Mouse (Mus musculus) stomach, embryonic 14.5 days (tissue): Measurements from ENCODE around the gene Srcap. TPM values are rescaled to one million over a fixed set of nuclear protein-coding genes. Genes with fewer than 3 reads are reported as not detected.

ENCODE experiments used
- ATAC-seq: fragments of 200-750 bp; cut with Nextera tagmentation; 2 replicates; pipeline ENCODE4 v1.8.0; 2017; ENCODE audit warnings: low read depth, moderate TSS enrichment; ENCODE audit not compliant: insufficient number of reproducible peaks, insufficient read depth, low FRiP score
- H3K27ac ChIP-seq: fragments of 300-500 bp; sonication (generic); 2 replicates; pipeline ENCODE4 v1.5.1; 2014; ENCODE audit warnings: mild to moderate bottlenecking, low read length, moderate library complexity, mixed read lengths
- H3K27me3 ChIP-seq: fragments of 300-500 bp; sonication (generic); 2 replicates; pipeline ENCODE4 v1.6.1; 2014; ENCODE audit warnings: low read length, control low read depth, mixed read lengths; ENCODE audit not compliant: control insufficient read depth, insufficient read depth
- H3K36me3 ChIP-seq: fragments of 300-500 bp; sonication (generic); 2 replicates; pipeline ENCODE4 v1.6.1; 2014; ENCODE audit warnings: mild to moderate bottlenecking, control low read depth, low read length, moderate library complexity, mixed read lengths; ENCODE audit not compliant: control insufficient read depth, insufficient read depth
- H3K4me1 ChIP-seq: fragments of 300-500 bp; sonication (generic); 2 replicates; pipeline ENCODE4 v1.6.1; 2014; ENCODE audit warnings: low read length, control low read depth, mixed read lengths; ENCODE audit not compliant: control insufficient read depth, insufficient read depth
- H3K4me2 ChIP-seq: fragments of 300-500 bp; sonication (generic); replicated peaks from 2 replicates; pipeline ENCODE4 v1.6.1; 2014; ENCODE audit warnings: low read depth, low read length, control low read depth
- H3K4me3 ChIP-seq: fragments of 300-500 bp; sonication (generic); 2 replicates; pipeline ENCODE4 v1.5.1; 2014; ENCODE audit warnings: low read depth, low read length, control low read depth
- H3K9ac ChIP-seq: fragments of 300-500 bp; sonication (generic); replicated peaks from 2 replicates; pipeline ENCODE4 v1.6.1; 2014; ENCODE audit warnings: low read depth, mild to moderate bottlenecking, control low read depth, low read length, moderate library complexity, mixed read lengths
- H3K9me3 ChIP-seq: fragments of 300-500 bp; sonication (generic); 2 replicates; pipeline ENCODE4 v1.6.1; 2016; ENCODE audit warnings: low read depth, low read length, control low read depth; ENCODE audit not compliant: control insufficient read depth
- whole genome bisulfite sequencing: fragments of 180-500 bp; shearing (Covaris S2); extraction: QIAGEN DNeasy Blood & Tissue Kit; methylation state at CpG from one replicate; pipeline ENCODE4 v1.1.7; 2014; 5-methylcytosine and 5-hydroxymethylcytosine counted together
- polyA plus RNA-seq: library from polyadenylated mRNA; unstranded; fragments of >200 nt; fragmentation: Nextera tagmentation; extraction: Ambion mirVana; gene quantifications from 2 replicates; pipeline ENCODE4 v1.2.1, GENCODE M21; 2014

The Srcap gene
- polyA plus RNA-seq, 1 experiment from 2014 or later = 65.2 TPM

DNA sequence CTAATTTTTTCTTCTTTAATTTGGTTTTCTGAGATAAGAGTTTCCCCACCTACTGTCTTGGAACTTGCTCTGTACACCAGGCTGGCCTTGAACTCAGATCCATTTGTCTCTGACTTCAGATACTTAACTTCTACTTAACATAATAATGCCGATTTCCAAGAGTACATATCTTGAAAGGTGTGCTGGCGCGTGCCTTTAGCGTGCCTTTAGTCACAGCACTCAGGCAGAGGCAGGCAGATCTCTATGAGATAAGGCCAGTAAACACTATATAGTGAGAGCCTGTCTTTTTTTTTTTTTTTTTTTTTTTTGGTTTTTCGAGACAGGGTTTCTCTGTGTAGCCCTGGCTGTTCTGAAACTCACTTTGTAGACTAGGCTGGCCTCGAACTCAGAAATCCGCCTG lies 4.6 kb downstream of the Srcap start:
- no peak overlapping the region for H3K27ac ChIP-seq
- H3K9me3 ChIP-seq = no peaks in the 10 kb centered on the region
- H3K27me3 ChIP-seq = no peaks in the 10 kb centered on the region
- no peak overlapping the region for H3K9ac ChIP-seq
- no peak overlapping the region for H3K4me2 ChIP-seq
- no peak overlapping the region for H3K4me3 ChIP-seq
- no peak for ATAC-seq
- peaks cover 51% of the 10 kb centered on the region for H3K36me3 ChIP-seq
- 97% methylated on average over 6 of the region's 7 CpGs for WGBS
- peaks cover 6% of the 10 kb centered on the region; the same call in 1 of the 2 replicates for H3K4me1 ChIP-seq

DNA sequence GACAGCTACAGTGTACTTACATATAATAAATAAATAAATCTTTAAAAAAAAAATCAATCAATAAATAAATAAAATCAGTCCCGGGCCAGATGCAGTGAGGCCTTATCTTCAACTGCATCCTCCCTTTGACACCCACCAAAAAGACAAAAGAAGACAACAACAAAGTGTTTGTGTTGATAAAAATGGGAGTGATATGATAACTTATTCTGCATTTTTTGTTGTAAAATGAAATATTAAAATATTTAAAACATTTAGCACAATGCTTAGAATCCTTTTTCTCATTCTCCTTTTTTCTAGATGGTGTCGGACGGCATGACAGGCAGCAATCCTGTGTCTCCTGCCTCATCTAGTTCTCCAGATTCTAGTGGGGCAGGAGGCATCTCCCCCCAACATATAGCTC lies 7.5 kb downstream of the Srcap start, which contains the start of gene Gm42715:
Gene Gm42715 (plus strand): TSS at position 301 of the 400 bp plus-strand sequence.
- no peak for ATAC-seq
- Histone ChIP-seq H3K36me3 (peaks cover 75% of the 10 kb centered on the region), H3K27ac (no peak within 1 kb of the TSS), H3K27me3 (no peaks in the 10 kb centered on the region), H3K9ac (no peak within 1 kb of the TSS), H3K4me2 (no peak within 1 kb of the TSS), H3K4me3 (no peak within 1 kb of the TSS), H3K4me1 (no peaks in the 10 kb centered on the region), H3K9me3 (no peaks in the 10 kb centered on the region)
- 88% methylated on average over 3 of the region's 3 CpGs for WGBS

DNA sequence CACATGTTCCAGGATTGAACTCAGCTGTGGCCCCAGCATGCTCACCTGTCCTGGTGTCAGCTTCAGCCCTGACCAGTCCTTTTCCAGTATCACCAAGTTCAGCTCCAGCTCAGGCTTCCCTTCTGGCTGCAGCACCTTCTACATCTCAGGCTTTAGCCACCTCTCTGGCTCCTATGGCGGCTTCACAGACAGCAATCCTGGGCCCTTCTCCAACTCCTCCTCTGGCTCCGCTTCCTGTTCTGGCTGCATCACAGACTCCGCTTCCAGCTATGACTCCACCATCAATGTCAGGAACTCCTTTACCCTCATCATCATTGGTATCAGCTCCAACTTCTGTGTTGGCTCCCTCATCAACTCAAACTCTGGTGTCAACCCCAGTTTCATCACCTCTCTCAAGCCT lies 29.9 kb downstream of the Srcap start:
- H3K4me1 ChIP-seq = no peaks in the 10 kb centered on the region
- no peak overlapping the region for H3K4me3 ChIP-seq
- H3K9me3 ChIP-seq = no peaks in the 10 kb centered on the region
- no peak for ATAC-seq
- H3K27me3 ChIP-seq = no peaks in the 10 kb centered on the region
- no peak overlapping the region for H3K4me2 ChIP-seq
- no peak overlapping the region for H3K9ac ChIP-seq
- peaks cover 89% of the 10 kb centered on the region for H3K36me3 ChIP-seq
- 93% methylated on average over 3 of the region's 3 CpGs for WGBS
- no peak overlapping the region for H3K27ac ChIP-seq

GRCm38 (mm10) chr7:127549116-127549835 lies 37.5 kb downstream of the Srcap start:
- no peak overlapping the region for H3K27ac ChIP-seq
- ATAC-seq = no peak
- no peaks in the 10 kb centered on the region for H3K9me3 ChIP-seq
- H3K36me3 ChIP-seq = peaks cover 73% of the 10 kb centered on the region
- H3K4me2 ChIP-seq = no peak overlapping the region
- H3K4me1 ChIP-seq = no peaks in the 10 kb centered on the region
- H3K27me3 ChIP-seq = no peaks in the 10 kb centered on the region
- no peak overlapping the region for H3K9ac ChIP-seq
- no peak overlapping the region for H3K4me3 ChIP-seq
- WGBS = 87% methylated on average over 15 of the region's 15 CpGs

DNA sequence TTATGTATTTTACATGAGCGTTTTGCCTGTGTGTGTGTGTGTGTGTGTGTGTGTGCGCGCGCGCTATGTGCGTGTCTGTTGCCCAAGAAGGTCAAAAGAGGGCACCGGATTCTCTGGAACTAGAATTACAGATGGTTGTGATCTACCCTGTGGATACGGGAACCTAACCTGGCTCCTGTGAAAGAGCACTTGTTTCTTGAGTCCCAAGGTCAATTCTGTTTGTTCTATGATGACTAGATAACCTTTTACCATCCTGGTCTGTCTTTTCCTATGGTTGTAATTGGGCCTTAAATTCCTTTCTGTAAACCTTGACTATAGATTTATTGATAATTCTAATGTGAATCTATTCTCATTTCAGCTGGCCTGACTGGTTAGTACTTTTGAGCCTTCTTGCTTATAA lies 39.8 kb downstream of the Srcap start:
- no peak overlapping the region for H3K9ac ChIP-seq
- no peak for ATAC-seq
- H3K4me1 ChIP-seq = no peaks in the 10 kb centered on the region
- H3K27me3 ChIP-seq = no peaks in the 10 kb centered on the region
- peaks cover 79% of the 10 kb centered on the region for H3K36me3 ChIP-seq
- H3K4me2 ChIP-seq = no peak overlapping the region
- H3K9me3 ChIP-seq = no peaks in the 10 kb centered on the region
- WGBS = 92% methylated on average over 8 of the region's 8 CpGs
- H3K4me3 ChIP-seq = no peak overlapping the region
- no peak overlapping the region for H3K27ac ChIP-seq

- WGBS = 95% methylated on average over 11 of the region's 11 CpGs
- no peak overlapping the region for H3K9ac ChIP-seq
- ATAC-seq = no peak
These were observed 48.8 kb downstream of the Srcap start for GRCm38 (mm10) chr7:127560580-127560979.

GRCm38 (mm10) chr7:127561340-127561858 lies 49.6 kb downstream of the Srcap start, which contains the start of gene Tmem265:
Gene Tmem265, plus strand, starts transcription at chr7:127561390.
- Histone ChIP-seq H3K9me3 (no peaks in the 10 kb centered on the region), H3K36me3 (peaks cover 75% of the 10 kb centered on the region), H3K27ac (no peak within 1 kb of the TSS), H3K27me3 (no peaks in the 10 kb centered on the region), H3K4me3 (no peak within 1 kb of the TSS), H3K4me2 (no peak within 1 kb of the TSS), H3K4me1 (no peaks in the 10 kb centered on the region), H3K9ac (no peak within 1 kb of the TSS)
- no peak for ATAC-seq
- 96% methylated on average over 5 of the region's 5 CpGs for WGBS

More at GRCm38 (mm10) chr7:127560580-127560979, 48.8 kb downstream of the Srcap start:
- H3K4me2 ChIP-seq = no peak overlapping the region
- H3K36me3 ChIP-seq = peaks cover 80% of the 10 kb centered on the region
- H3K4me1 ChIP-seq = no peaks in the 10 kb centered on the region
- no peak overlapping the region for H3K4me3 ChIP-seq
- H3K9me3 ChIP-seq = no peaks in the 10 kb centered on the region
- no peaks in the 10 kb centered on the region for H3K27me3 ChIP-seq
- H3K27ac ChIP-seq = no peak overlapping the region

GRCm38 (mm10) chr7:127564381-127565150 lies 52.8 kb downstream of the Srcap start:
- no peak for ATAC-seq
- Histone ChIP-seq H3K4me3 (no peak overlapping the region), H3K27me3 (no peaks in the 10 kb centered on the region), H3K27ac (no peak overlapping the region), H3K9ac (no peak overlapping the region), H3K4me1 (no peaks in the 10 kb centered on the region), H3K36me3 (peaks cover 52% of the 10 kb centered on the region), H3K4me2 (no peak overlapping the region), H3K9me3 (no peaks in the 10 kb centered on the region)
- WGBS = 84% methylated on average over 6 of the region's 6 CpGs
